Mouse (Mus musculus): Measurements from ENCODE around the gene Bad.
"Not testable (repeated sequence)": the region's sequence is repeated elsewhere in the genome, so short reads cannot be mapped to it uniquely, and the experiment has no call there.

Gene Bad

GRCm38 (mm10) chr19:6985300-6985699 lies 43.6 kb downstream of the Bad start:
- DNase-seq (ENCODE audit: low spot score in 2 of 2) = no peak

DNA sequence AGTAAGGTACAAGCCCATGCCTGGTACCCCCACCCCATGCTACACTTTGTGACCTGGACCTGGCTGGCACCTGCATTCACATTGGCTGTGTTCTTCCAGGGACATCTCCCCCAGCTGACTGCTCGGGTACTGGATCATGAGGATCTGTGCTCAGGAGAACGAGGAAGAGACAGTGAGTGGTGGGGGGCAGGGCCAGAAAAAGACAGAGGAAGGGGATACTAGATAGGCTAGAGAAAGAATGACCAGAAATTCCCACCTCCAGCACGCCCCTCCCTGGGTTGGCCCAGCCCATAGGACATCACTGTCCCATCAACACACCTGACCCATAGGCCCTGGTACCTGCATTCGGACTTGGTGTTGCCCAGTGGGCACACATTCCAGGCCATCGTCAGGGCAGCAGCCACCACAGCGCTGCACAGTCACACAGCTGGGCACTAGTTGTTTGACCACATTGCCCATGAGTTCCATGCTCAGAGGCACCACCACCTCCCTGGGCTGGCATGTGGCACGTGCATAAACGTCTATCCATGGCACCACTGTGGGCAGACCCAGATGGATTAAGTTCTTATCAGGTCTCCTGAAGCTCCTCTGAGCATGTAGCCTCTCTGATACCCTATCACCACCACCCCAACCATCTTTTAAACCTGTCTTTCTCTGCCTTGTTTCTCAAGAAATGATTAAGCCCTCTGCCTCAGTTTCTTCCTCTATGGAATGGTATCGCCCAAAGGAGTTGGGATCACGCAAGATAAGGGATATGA lies 44.5 kb downstream of the Bad start:
- no peak for DNase-seq (ENCODE audit: low spot score in 2 of 2)

GRCm38 (mm10) chr19:6987061-6987903 lies 45.6 kb downstream of the Bad start, which contains the start of gene Vegfb:
Gene Vegfb, minus strand, starts transcription at chr19:6987651.
- DNase-seq (ENCODE audit: low spot score in 2 of 2) = peak; percentile 35 to 42

- no peak for DNase-seq (ENCODE audit: low spot score in 2 of 2)
Observed at GRCm38 (mm10) chr19:6987904-6988285, 46.2 kb downstream of the Bad start.

DNA sequence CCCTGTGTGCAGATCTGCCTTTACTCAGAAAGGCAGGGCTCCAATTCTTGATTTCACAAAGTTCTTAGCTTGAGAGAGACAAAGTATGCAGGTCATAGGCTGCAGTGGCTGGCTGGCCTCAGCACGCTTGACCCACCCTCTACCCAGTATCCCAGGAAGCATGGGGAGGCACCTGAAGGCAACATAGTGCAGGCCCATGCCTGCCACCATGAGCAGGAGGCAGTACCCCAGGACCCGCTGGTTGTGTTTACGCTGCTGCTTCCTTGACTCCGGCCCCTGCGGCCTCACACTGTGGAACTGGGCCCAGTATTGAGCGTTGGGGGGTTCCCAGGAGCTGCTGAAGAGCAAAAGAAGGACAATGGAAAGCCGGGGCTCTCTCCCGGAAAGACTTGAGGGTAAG lies 47.6 kb downstream of the Bad start:
- DNase-seq (ENCODE audit: low spot score in 2 of 2) = no peak

DNA sequence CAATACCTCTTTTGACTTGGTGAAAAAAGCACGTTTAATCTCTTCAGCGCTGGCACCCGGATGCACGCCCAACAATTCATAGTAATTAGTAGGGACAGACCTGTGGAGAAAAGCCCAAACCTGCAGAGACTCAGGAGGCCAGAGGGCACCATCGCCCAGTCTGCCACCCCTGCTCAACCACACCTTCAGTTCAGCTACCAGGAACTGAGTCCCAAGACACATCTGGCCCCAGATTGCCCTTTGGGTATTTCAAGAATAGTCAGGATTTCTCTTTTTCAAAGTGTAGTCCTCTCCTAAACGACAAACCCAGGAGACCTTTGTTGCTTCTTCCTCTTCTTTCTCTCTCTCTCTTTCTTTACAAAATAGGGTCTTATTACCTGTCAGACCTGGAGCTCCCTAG lies 49.1 kb downstream of the Bad start:
- no peak for DNase-seq (ENCODE audit: low spot score in 2 of 2)

DNA sequence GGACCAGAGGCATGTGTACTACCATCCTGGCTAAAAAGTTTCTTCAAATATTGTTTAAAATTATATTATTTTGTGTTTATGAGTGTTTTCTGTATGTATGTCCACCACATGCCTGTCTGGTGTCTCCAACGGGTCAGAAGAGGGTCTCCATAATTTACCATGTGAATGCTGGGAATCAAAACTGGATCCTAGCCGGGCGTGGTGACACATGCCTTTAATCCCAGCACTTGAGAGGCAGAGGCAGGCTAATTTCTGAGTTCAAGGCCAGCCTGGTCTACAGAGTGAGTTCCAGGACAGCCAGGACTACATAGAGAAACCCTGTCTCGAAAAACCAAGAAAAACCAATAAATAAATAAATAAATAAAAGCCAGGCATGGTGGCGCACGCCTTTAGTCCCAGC lies 49.5 kb downstream of the Bad start:
- DNase-seq (ENCODE audit: low spot score in 2 of 2) = not testable (repeated sequence)

- peak; percentile 96 to 97 for DNase-seq (ENCODE audit: low spot score in 2 of 2)
Observed at GRCm38 (mm10) chr19:6992011-6992858, 50.6 kb downstream of the Bad start, which contains the start of gene Dnajc4. Gene Dnajc4, minus strand, starts transcription at chr19:6992572.

DNA sequence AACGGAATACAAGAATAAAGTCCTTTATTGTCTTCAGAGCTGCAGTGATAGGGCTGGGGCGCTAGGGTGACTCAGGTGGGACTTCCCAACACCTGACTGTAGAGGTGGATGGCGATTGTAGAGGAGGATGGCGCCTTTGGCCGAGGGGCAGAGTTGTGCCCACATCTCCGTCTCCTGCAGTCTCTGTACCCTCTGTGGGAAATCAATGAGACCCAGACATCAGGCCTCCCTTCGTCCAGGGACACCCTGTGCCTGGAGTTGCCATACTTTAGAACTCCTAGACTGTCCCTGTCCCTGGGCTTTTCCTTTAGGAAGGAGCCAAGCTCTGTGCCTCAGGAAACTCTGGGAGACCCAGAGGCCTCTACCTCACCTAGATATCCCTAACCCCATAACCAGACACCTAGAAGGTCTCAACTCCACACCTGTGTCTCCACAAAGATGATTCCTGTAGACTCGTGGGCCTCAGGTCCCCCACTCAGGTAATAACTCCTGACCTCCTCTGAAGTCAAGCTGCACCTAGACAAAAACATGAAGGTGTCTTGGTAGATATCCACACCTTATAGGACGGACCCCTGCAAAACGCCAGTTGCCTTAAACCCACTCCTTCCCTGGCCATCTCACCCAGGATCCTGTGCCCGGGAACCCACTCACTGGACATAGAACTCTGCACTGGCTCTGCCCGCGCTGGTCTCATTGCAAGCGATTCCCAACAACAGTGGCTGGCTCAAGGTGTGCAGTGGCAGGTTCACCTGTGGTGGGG lies 51.5 kb downstream of the Bad start:
- DNase-seq (ENCODE audit: low spot score in 2 of 2) = no peak

GRCm38 (mm10) chr19:6994002-6994401 lies 52.3 kb downstream of the Bad start:
- DNase-seq (ENCODE audit: low spot score in 2 of 2) = no peak

GRCm38 (mm10) chr19:6994489-6994888 lies 52.8 kb downstream of the Bad start:
- DNase-seq (ENCODE audit: low spot score in 2 of 2) = no peak

GRCm38 (mm10) chr19:6995255-6995991 lies 53.8 kb downstream of the Bad start:
- DNase-seq (ENCODE audit: low spot score in 2 of 2) = no peak

GRCm38 (mm10) chr19:6996006-6996405 lies 54.3 kb downstream of the Bad start, which contains the start of the genes Nudt22 and Trpt1:
Gene Nudt22, minus strand, starts transcription at chr19:6996117.
Gene Trpt1, plus strand, starts transcription at chr19:6996131.
- peak; percentile 51 to 53 for DNase-seq (ENCODE audit: low spot score in 2 of 2)

DNA sequence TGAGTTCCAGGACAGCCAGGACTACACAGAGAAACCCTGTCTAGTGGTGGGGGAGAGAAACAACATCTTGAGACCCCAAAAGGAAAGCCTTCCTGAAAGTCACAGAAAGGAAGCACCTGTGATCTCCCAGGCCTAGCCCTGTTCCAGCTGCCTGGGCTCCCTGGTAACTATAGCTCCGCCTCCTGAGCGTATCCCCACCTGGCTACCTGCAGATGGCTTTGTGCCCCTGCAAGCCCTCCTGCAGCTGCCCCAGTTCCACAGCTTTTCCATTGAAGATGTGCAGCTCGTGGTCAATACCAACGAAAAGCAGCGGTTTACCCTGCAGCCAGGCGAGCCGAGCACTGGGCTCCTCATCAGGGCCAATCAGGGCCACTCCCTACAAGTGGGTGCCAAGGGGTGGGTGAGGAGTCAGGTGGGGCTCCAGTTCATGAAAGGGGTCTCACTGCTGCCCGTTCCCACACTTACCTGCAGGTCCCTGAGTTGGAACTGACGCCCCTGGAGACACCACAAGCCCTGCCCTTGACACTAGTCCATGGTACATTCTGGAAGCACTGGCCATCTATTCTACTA lies 56.1 kb downstream of the Bad start:
- no peak for DNase-seq (ENCODE audit: low spot score in 2 of 2)

GRCm38 (mm10) chr19:6999360-7000063 lies 57.9 kb downstream of the Bad start:
- no peak for DNase-seq (ENCODE audit: low spot score in 2 of 2)
